Mouse (Mus musculus) lung, embryonic 14.5 days (tissue): ENCODE results near the gene Adar. TPM values are rescaled to one million over a fixed set of nuclear protein-coding genes. Genes with fewer than 3 reads are reported as not detected.
A peak's percentile ranks its signal among the peaks of the same experiment; 100 is the strongest.

Experiments
- ATAC-seq: fragments of 200-750 bp; cut with Nextera tagmentation; 2 replicates; pipeline ENCODE4 v1.8.0; 2017; ENCODE audit warnings: mild to moderate bottlenecking, moderate TSS enrichment, moderate library complexity; ENCODE audit not compliant: insufficient read depth
- DNase-seq: peaks from one replicate; pipeline ENCODE4 v3.0.0-alpha.2; 2015
- H3K27ac ChIP-seq: fragments of 300-500 bp; sonication (generic); 2 replicates; pipeline ENCODE4 v1.5.1; 2014; ENCODE audit warnings: low read depth, mild to moderate bottlenecking, moderate library complexity
- H3K27me3 ChIP-seq: fragments of 300-500 bp; sonication (generic); 2 replicates; pipeline ENCODE4 v1.6.1; 2014; ENCODE audit warnings: low read length, control low read depth; ENCODE audit not compliant: insufficient read depth
- H3K36me3 ChIP-seq: fragments of 300-500 bp; sonication (generic); 2 replicates; pipeline ENCODE4 v1.6.1; 2014; ENCODE audit warnings: control low read depth; ENCODE audit not compliant: insufficient read depth
- H3K4me1 ChIP-seq: fragments of 300-500 bp; sonication (generic); 2 replicates; pipeline ENCODE4 v1.6.1; 2014; ENCODE audit warnings: antibody characterized with exemption, control low read depth; ENCODE audit not compliant: insufficient read depth
- H3K4me2 ChIP-seq: fragments of 300-500 bp; sonication (generic); 2 replicates; pipeline ENCODE4 v1.6.1; 2014; ENCODE audit warnings: mild to moderate bottlenecking
- H3K4me3 ChIP-seq: fragments of 300-500 bp; sonication (generic); 2 replicates; pipeline ENCODE4 v1.5.1; 2014; ENCODE audit warnings: low read depth, low read length
- H3K9ac ChIP-seq: fragments of 300-500 bp; sonication (generic); 2 replicates; pipeline ENCODE4 v1.6.1; 2014
- H3K9me3 ChIP-seq: fragments of 300-500 bp; sonication (generic); 2 replicates; pipeline ENCODE4 v1.6.1; 2016; ENCODE audit warnings: low read depth, low read length, control low read depth
- CTCF ChIP-seq: IDR thresholded peaks from 2 replicates; pipeline ENCODE4 v1.5.1; 2016; ENCODE audit warnings: antibody characterized with exemption, low read depth
- WGBS: fragments of 180-500 bp; shearing (Covaris S2); extraction: QIAGEN DNeasy Blood & Tissue Kit; methylation state at CpG from one replicate; pipeline ENCODE4 v1.1.7; 2014; 5-methylcytosine and 5-hydroxymethylcytosine counted together
- polyA plus RNA-seq: library from polyadenylated mRNA; unstranded; fragments of >200 nt; fragmentation: Nextera tagmentation; extraction: Ambion mirVana; gene quantifications from 2 replicates; pipeline ENCODE4 v1.2.1, GENCODE M21; 2014

The Adar gene
- polyA plus RNA-seq, 1 experiment from 2014 or later, result 12.8 TPM

DNA sequence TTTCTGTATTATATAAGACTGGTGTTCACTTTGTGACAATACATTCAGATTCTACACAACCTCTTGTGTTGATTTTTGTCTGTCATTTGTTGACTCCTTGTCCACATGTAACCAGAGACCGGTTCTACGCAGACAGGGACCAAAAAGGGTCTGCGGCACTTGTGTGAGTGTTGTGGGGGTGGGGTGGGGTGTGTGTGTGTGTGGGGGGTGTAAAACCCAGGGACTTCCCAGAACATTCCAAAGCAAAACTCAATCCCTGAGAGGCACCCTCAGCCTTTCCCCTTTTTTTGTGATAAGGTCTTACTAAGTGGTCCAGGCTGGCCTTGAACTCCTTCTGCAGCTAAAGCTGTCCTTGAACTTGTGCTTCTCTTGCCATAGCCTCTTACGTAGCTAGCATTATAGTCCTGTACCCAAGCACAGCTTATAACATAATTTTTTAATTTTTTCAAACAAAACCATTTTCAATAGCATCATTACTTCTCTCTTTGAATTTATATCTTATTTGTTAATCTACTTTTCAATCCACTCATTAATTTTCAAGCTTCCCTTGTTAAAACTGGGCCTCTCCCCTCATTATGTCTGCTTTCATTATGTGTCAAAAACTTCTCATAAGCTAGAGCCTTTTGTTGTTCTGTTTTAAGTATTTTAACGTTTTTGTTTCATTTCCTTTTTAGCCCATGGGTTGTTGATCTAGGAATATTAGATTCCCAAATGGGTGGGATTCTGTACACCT is 86.1 kb downstream of the Adar start:
- ATAC-seq, result no peak

DNA sequence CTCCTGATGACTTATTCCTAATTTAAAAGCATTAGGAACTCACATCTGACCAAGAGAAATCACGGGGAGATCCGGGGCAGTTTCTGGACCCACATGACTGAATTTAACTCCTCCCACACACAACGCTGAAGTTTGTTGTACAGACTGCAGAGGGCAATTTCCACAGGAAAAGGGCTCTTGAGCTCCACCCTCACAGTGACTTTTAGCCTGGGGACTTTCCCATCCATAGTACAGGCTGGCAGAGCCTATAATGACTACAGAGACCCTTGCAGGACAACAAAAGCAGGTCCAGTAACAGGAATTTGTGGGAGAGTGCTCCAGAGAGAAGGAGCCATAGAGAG is 86.7 kb downstream of the Adar start:
- DNase-seq (peak; percentile 46), ATAC-seq (no peak)
- no peak overlapping the region for H3K4me2 ChIP-seq
- H3K9me3 ChIP-seq, result no peaks in the 10 kb centered on the region
- 18% methylated on average over 3 of the region's 3 CpGs for WGBS
- H3K4me1 ChIP-seq, result no peaks in the 10 kb centered on the region
- no peak overlapping the region for H3K27ac ChIP-seq
- no peaks in the 10 kb centered on the region for H3K27me3 ChIP-seq
- TF ChIP-seq CTCF, result no peak
- H3K9ac ChIP-seq, result no peak overlapping the region
- H3K36me3 ChIP-seq, result no peaks in the 10 kb centered on the region
- H3K4me3 ChIP-seq, result no peak overlapping the region

More for the DNA sequence above, 86.1 kb downstream of the Adar start:
- no peak overlapping the region for H3K4me2 ChIP-seq
- TF ChIP-seq CTCF, result no peak
- no peaks in the 10 kb centered on the region for H3K36me3 ChIP-seq
- H3K27ac ChIP-seq, result no peak overlapping the region
- 56% methylated on average over 5 of the region's 5 CpGs for WGBS
- H3K27me3 ChIP-seq, result no peaks in the 10 kb centered on the region
- no peak overlapping the region for H3K4me3 ChIP-seq
- DNase-seq, result no peak
- no peak overlapping the region for H3K9ac ChIP-seq
- no peaks in the 10 kb centered on the region for H3K9me3 ChIP-seq
- no peaks in the 10 kb centered on the region for H3K4me1 ChIP-seq

DNA sequence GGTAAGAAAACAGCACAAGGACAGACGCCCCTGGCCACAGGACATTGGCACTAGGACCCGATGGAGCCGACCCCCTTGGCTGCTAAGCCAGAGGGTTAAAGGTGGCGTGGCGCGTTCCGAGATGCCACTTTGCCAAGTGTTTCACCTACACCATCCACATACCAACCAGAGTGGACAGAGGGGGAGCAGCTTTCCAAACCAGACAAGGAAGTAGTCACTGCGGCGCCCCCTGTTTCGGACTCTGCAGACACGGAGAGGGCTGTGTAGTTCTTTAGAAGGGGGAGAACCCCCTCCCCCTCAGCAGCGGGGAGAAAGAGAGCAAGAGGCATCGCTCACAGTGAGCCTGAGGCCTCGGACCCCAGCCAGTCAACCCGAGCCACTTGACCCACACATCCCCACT is 88.1 kb downstream of the Adar start:
- WGBS, result 65% methylated on average over 15 of the region's 15 CpGs
- no peak overlapping the region for H3K9ac ChIP-seq

More for the DNA sequence above, 88.1 kb downstream of the Adar start:
- Histone ChIP-seq H3K27ac (no peak overlapping the region), H3K27me3 (no peaks in the 10 kb centered on the region), H3K36me3 (no peaks in the 10 kb centered on the region), H3K4me2 (no peak overlapping the region), H3K9me3 (no peaks in the 10 kb centered on the region), H3K4me1 (no peaks in the 10 kb centered on the region), H3K4me3 (no peak overlapping the region)
- DNase-seq (no peak), ATAC-seq (no peak)
- TF ChIP-seq CTCF, result no peak

Other genes with a start within 250 kb of the Adar start
- 1.0 TPM in 2 replicates for gene Kcnn3, start 194.9 kb upstream of the Adar start, polyA plus RNA-seq
- gene Chrnb2, start 49.6 kb downstream of the Adar start, polyA plus RNA-seq, result 0.47 and 0.63 TPM in 2 replicates
- 21.7 and 22.8 TPM in 2 replicates for gene Ube2q1, start 58.6 kb downstream of the Adar start, polyA plus RNA-seq
- 11.7 and 12.1 TPM in 2 replicates for gene She, start 116.3 kb downstream of the Adar start, polyA plus RNA-seq
- 1.4 and 1.7 TPM in 2 replicates for gene Il6ra, start 198.2 kb downstream of the Adar start, polyA plus RNA-seq
- gene Atp8b2, start 248.5 kb downstream of the Adar start, polyA plus RNA-seq, result 20.5 and 20.8 TPM in 2 replicates